Mouse (Mus musculus) MN1 (cell line): ENCODE measurements at regions not wholly inside any gene's neighbourhood (a gene's known extent, or its start where the extent isn't known, plus 50 kb on each side); places are given as distances from the start of the nearest gene placed in this dataset.

Experiments
- DNase-seq: peaks from one replicate; pipeline ENCODE4 v3.0.0-alpha.2; 2016; ENCODE audit warnings: low spot score

DNA sequence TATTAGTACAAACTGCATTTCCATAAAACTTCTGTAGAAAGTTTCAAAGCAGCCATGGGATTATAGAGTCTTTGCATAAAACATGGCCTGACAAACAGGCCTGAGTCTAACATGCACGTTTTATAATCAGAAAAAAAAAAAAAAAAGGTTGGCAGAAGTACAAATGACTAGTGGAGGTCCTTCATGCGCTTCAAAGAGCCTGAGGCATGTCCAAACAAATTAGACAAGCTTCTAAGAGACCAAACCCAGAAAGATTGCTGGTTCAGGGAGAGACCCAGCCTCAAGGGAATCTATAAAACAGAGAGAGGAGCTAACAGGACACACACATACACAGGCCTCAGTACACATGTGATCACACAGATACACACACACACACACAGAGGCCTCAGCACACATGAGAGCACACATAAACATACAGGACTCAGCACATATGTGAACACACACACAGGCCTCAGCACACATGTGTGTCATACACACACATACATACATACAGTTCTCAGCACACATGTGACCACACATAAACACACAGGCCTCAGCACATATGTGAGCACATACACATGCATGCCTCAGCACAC, 57.0 kb upstream of the Gnaq start:
- peak; percentile 60 for DNase-seq

DNA sequence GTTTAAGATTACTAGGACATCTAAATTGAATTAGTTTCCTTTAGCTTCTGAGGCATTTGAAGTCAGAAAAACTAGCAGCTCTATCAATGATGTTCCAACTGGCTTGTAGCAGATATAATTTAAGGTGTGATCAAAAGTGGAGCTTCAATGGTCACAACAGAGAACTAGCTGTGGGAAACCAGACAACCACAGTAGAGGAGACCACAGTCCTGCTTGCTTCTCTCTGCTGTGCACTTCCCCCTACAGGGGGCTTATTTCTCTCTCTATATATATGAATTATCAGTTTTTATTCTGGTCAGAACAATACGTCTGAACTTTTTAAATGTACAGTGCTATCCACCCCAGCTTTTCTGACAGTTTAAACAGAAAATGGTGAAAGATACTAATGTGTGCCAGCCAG, 57.6 kb upstream of the Gnaq start:
- DNase-seq = no peak

- no peak for DNase-seq
These were observed 65.3 kb upstream of the Gnaq start for GRCm38 (mm10) chr19:16067314-16067713.

DNA sequence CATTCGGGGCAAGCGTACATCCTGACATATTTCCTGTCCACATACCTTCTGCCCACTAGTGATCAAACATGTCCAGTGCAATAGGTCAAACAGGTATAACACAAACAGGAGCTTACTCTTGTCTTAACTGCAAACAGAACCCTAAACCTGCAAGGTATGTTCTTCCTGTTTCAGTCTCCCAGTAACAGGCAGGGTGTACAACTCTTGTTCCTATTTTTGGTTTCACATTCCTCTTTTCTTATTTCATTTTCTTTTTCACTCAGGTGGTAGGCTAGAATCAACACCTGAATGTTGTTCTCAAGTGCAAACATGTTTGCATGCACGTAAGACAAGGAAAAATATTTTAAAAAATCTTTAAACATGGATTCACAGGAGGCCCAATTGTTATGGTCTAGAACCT, 67.7 kb upstream of the Gnaq start:
- no peak for DNase-seq

GRCm38 (mm10) chr19:16063916-16064580, 68.6 kb upstream of the Gnaq start:
- peak; percentile 84 for DNase-seq

DNA sequence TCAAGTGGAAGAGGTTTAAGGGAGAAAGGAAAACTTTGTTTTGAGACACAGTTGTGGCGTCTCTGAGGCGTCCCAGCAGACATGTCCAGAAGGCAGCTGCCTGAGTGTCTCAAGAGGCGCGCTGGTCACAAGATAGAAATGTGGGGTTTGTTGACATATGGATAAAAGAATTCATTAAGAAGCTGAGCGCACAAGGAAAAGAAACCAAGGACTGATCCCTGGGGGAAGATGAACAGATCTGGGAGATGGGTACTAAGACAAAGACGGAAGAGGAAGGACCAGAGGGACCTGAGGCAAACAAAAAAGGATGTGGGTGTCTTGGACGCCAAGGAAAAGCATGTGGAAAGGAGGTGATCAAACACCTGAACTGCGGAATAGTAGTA, 69.1 kb upstream of the Gnaq start:
- DNase-seq = peak; percentile 6

- peak; percentile 12 for DNase-seq
These were observed 70.8 kb upstream of the Gnaq start for GRCm38 (mm10) chr19:16061821-16062220.

- DNase-seq = no peak
These were observed 73.6 kb upstream of the Gnaq start for GRCm38 (mm10) chr19:16059026-16059425.

GRCm38 (mm10) chr19:16050220-16051055, 65.6 kb upstream of the Cep78 start:
- peak; percentile 31 for DNase-seq

- DNase-seq = no peak
These were observed 64.9 kb upstream of the Cep78 start for GRCm38 (mm10) chr19:16049646-16050045.

DNA sequence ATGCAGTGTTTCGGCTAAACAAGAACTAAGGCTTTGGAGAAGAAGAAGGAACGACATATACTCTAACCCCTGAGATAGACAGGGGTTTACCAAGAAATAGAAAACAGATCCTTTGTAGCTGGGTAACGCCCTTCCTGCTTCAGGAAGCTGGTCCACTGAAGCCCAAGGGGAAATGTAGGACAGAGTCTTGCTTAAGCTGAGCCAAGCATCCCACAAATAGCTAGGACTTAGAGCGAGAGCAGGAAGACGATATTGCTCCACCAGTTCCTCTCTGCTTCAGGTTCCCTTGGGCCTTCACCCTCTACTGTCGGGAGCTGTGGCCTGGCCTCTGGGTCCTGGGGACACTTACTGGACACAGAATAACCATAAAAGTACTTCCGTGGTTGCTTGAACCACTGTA, 62.2 kb upstream of the Cep78 start:
- no peak for DNase-seq

GRCm38 (mm10) chr19:16045261-16045660, 60.5 kb upstream of the Cep78 start:
- no peak for DNase-seq

GRCm38 (mm10) chr19:16044169-16044568, 59.4 kb upstream of the Cep78 start:
- no peak for DNase-seq

DNA sequence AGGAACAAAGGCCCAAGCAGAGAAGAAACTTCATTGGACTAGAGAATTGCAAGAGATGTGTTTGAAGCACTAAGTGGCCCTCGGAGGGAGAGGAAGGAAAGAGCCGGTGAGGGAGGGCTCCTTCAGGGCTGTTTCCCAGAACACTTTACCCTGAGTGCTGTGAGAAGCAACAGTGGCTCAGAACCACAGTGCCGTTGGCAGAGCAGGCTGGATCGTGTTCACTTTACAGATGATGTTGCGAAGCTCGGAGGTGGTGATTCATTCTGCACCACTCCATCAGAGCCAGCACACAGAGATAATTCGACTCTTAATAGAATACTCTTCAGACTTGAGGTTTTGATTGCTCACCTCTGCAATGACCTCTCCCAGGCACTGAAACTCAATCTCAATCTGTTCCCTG, 58.2 kb upstream of the Cep78 start:
- no peak for DNase-seq

DNA sequence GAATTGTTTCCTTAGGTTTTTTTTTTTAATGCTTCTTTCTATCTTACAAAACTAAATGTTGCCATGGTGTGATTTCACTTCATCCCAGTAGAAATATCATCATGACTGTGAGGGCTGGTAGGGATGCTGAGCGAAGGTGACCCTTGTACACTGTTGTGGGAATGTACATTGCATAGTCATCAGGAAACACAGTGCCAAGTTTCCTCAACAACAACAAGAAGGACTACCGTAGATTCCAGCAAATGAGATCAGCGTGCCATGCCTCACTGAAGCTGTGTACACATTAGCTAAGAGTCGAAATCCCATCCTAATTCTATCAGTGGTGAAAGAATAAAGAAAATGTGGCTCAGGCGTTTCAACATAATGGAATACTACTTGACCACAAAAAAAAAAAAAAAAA, 57.1 kb upstream of the Cep78 start:
- no peak for DNase-seq

DNA sequence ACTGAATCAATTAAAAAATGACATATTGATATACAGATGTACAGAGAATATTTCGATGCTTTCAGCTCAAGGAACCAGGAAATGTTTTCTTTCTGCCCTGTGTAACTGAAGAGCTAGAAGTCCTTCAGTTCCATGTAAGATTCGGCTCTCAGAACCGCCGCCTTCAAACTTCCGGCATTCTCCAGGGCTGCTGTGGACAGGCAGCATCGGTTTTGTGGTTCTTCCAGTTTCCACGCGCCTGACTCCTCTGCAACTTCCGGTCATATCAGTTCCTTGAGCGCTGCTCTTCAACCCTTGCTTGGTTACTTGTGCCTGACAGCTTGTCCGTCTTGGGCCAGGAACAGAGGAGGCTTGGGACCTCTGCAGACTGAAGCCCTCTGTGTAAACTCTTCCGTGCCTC, 53.0 kb upstream of the Cep78 start:
- no peak for DNase-seq
